Mouse (Mus musculus) forebrain, embryonic 15.5 days (tissue): ENCODE measurements at regions not wholly inside any gene's neighbourhood (a gene's known extent, or its start where the extent isn't known, plus 50 kb on each side); places are given as distances from the start of the nearest gene placed in this dataset.

ENCODE experiments used
- ATAC-seq: fragments of 200-750 bp; cut with Nextera tagmentation; replicated peaks from 2 replicates; pipeline ENCODE4 v1.8.0; 2017; ENCODE audit warnings: mild to moderate bottlenecking, moderate TSS enrichment, moderate library complexity
- H3K27ac ChIP-seq: fragments of 300-500 bp; sonication (generic); replicated peaks from 2 replicates; pipeline ENCODE4 v1.5.1; 2015; ENCODE audit warnings: mild to moderate bottlenecking, inconsistent platforms
- H3K27me3 ChIP-seq: fragments of 300-500 bp; sonication (generic); 2 replicates; pipeline ENCODE4 v1.6.1; 2015; ENCODE audit warnings: inconsistent platforms
- H3K36me3 ChIP-seq: fragments of 300-500 bp; sonication (generic); 2 replicates; pipeline ENCODE4 v1.6.1; 2015; ENCODE audit warnings: mild to moderate bottlenecking, inconsistent platforms
- H3K4me1 ChIP-seq: fragments of 300-500 bp; sonication (generic); 2 replicates; pipeline ENCODE4 v1.6.1; 2015; ENCODE audit warnings: inconsistent platforms
- H3K4me2 ChIP-seq: fragments of 300-500 bp; sonication (generic); replicated peaks from 2 replicates; pipeline ENCODE4 v1.6.1; 2015; ENCODE audit warnings: mild to moderate bottlenecking, inconsistent platforms
- H3K4me3 ChIP-seq: fragments of 300-500 bp; sonication (generic); 2 replicates; pipeline ENCODE4 v1.5.1; 2015; ENCODE audit warnings: mild to moderate bottlenecking, inconsistent platforms
- H3K9ac ChIP-seq: fragments of 300-500 bp; sonication (generic); replicated peaks from 2 replicates; pipeline ENCODE4 v1.6.1; 2015; ENCODE audit warnings: mild to moderate bottlenecking, inconsistent platforms
- H3K9me3 ChIP-seq: fragments of 300-500 bp; sonication (generic); 2 replicates; pipeline ENCODE4 v1.6.1; 2016; ENCODE audit warnings: inconsistent platforms
- WGBS: fragments of 180-500 bp; shearing (Covaris S2); methylation state at CpG from one replicate; pipeline ENCODE4 v1.1.7; 2015; ENCODE audit warnings: mixed read lengths; 5-methylcytosine and 5-hydroxymethylcytosine counted together

DNA sequence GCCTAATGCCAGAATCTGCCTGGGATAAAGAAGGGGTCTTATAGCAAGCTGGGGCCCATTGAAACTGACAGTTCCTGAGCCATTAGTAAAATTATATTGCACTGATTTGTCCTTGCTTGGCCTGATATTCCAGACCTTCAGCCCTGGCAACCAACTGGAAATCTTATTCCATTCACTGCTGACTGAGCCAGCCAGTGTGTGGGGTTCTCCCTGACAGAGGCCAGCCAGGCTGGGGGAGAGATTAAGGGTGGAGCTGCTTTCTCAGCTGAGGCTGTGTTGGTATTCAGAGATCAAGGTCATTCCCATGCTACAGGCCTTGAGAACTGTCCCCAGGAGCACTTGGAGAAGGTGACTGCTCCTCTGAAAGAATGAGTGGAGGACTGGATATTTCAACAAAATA lies 226.9 kb downstream of the Ar start:
- Histone ChIP-seq H3K9me3 (no peaks in the 10 kb centered on the region), H3K36me3 (no peaks in the 10 kb centered on the region), H3K4me2 (no peak overlapping the region), H3K27ac (no peak overlapping the region), H3K27me3 (no peaks in the 10 kb centered on the region), H3K4me3 (no peak overlapping the region), H3K4me1 (no peaks in the 10 kb centered on the region), H3K9ac (no peak overlapping the region)
- ATAC-seq: no peak

DNA sequence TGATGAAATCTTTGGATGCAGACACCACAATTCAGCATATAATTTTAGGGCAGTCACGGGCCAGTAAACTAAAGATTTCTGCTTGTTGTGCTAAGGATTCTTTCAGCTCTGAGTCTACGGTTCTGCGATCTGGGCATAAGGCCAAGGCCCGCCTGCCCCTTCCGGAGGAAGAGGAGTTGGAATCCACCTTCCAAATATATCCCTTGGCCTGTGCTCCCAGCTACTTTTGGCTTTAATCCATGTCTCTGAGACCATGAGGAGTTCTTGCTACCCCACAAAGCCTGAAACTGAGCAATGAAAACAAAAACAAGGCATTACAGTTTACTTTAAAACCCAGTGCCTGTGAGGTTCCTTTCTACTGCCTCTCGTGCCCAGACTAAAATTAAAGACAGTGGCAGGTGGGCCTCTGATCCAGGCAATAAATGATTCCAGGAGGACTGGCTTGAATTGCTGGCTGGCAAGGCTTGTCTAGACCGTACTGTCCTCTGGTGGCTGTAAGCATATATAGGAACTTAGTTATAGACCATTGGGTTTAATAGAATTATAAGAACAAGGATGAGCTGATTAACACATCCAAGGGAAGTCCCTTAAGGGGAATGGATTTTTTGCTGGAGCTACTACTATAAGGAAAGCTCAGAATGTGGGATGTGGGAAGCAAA lies 231.8 kb downstream of the Ar start:
- no peak for ATAC-seq
- WGBS: 49% methylated on average over 7 of the region's 7 CpGs

DNA sequence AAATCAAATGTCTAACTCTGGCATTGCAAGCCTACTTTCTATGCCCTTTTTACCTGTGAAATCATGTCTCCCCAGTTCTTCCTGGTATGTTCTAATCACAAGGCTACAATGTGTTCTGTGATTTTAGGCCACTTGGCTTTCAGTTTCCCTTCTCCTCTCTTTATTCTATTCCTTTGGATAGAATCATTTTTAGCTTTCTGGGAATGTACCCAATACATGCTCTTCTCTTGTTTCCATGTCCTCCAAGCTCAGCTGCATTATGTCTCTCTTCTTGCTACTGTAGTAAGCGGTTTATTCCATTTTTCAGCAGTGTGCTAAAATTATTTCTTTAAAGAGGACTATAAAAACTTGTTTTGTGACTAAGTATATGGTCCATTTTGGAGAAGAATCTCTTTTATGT lies 235.4 kb downstream of the Ar start:
- no peaks in the 10 kb centered on the region for H3K4me1 ChIP-seq
- no peak for ATAC-seq
- WGBS: 72% methylated on average over 1 of the region's 1 CpGs

More for the DNA sequence above, 231.8 kb downstream of the Ar start:
- Histone ChIP-seq H3K27ac (no peak overlapping the region), H3K9me3 (no peaks in the 10 kb centered on the region), H3K36me3 (no peaks in the 10 kb centered on the region), H3K4me2 (no peak overlapping the region), H3K27me3 (no peaks in the 10 kb centered on the region), H3K4me1 (no peaks in the 10 kb centered on the region), H3K9ac (no peak overlapping the region), H3K4me3 (no peak overlapping the region)

DNA sequence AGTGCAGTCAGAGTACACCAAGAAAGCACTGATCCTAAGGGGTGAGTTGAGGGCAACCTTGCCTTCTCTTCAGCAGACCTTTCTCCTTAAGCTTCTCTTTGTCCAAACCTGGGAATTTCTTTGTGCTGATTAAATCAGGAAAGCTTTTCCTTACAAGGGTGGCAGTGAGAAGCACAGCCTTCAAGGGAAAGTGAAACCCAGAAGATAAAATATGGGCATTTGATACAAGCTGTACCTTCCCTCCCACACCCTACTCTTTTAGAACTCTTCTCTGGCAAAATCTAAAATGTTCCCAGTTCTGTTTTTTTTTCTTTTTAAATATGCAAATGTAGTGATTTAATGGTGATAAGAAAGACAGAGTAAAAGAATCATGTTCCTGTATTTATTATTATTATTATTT lies 243.8 kb downstream of the Ar start:
- H3K9me3 ChIP-seq: no peaks in the 10 kb centered on the region
- no peaks in the 10 kb centered on the region for H3K4me1 ChIP-seq
- H3K27ac ChIP-seq: no peak overlapping the region
- ATAC-seq: no peak
- H3K36me3 ChIP-seq: no peaks in the 10 kb centered on the region
- no peak overlapping the region for H3K4me2 ChIP-seq
- H3K27me3 ChIP-seq: no peaks in the 10 kb centered on the region
- no peak overlapping the region for H3K4me3 ChIP-seq
- H3K9ac ChIP-seq: no peak overlapping the region

More for the DNA sequence above, 235.4 kb downstream of the Ar start:
- H3K27ac ChIP-seq: no peak overlapping the region
- H3K4me3 ChIP-seq: no peak overlapping the region
- no peaks in the 10 kb centered on the region for H3K9me3 ChIP-seq
- H3K27me3 ChIP-seq: no peaks in the 10 kb centered on the region
- H3K9ac ChIP-seq: no peak overlapping the region
- H3K36me3 ChIP-seq: no peaks in the 10 kb centered on the region
- H3K4me2 ChIP-seq: no peak overlapping the region

DNA sequence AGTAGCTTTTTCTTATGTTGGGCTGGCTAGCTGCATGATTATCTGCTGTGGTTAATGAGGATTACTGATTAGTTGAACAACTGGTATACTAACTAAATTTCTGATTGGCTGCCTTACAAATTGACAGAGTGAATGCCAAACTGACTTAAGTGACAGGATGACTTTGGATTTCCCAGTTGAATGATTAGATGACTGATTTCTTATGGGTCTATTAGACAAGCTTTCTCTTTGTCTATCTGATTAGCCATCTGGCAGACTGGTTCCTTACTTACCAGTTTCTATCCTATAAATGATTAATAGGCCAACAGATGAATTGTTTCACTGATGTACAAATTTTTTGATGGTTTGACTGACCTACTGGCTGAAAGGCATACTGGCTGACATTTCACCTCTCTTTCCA lies 260.5 kb downstream of the Ar start:
- Histone ChIP-seq H3K4me2 (no peak overlapping the region), H3K4me1 (no peaks in the 10 kb centered on the region), H3K9me3 (no peaks in the 10 kb centered on the region), H3K9ac (no peak overlapping the region), H3K36me3 (no peaks in the 10 kb centered on the region), H3K27me3 (no peaks in the 10 kb centered on the region), H3K27ac (no peak overlapping the region), H3K4me3 (no peak overlapping the region)
- no peak for ATAC-seq

DNA sequence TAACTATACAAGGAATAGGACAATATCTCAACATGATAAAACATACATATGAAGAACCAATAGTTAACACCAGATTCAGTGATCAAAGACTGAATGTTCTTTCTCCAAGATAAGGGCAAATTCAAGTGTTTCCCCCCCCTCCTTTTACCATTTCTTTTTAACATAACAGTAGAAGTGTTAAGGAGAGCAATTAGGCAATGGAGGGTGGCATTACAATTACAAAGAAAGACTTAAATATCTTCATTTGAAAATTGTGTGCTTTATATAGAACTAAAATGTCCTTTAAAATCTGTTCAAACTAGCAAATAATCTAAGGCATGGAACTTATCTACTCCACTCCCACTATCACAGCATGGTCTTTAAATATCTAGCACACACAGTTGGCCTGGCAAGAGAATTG lies 270.9 kb downstream of the Ar start:
- H3K9me3 ChIP-seq: no peaks in the 10 kb centered on the region
- ATAC-seq: no peak
- no peaks in the 10 kb centered on the region for H3K36me3 ChIP-seq
- no peak overlapping the region for H3K27ac ChIP-seq
- H3K27me3 ChIP-seq: no peaks in the 10 kb centered on the region
- H3K4me2 ChIP-seq: no peak overlapping the region
- H3K4me1 ChIP-seq: no peaks in the 10 kb centered on the region
- no peak overlapping the region for H3K9ac ChIP-seq
- H3K4me3 ChIP-seq: no peak overlapping the region

DNA sequence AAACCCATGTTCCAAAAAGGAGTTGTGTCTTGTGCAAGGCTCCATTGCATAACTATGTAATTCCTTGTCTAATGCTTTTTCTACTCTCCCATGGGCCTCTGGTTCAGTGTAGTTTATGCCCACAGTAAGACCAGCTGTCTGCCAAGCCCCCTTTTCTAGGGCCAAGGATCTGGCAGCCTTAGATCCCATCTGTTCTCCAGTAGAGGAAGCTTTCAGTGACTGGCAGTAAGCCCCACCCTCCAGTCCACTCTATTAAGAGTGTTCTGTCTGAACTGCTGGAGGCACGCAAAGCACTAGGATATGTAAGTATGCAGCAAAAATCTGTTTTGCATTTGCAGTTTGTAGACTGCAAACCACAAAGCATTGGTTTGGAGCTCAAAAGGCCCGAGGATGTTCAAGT lies 303.5 kb downstream of the Ar start:
- Histone ChIP-seq H3K4me2 (no peak overlapping the region), H3K36me3 (no peaks in the 10 kb centered on the region), H3K9me3 (no peaks in the 10 kb centered on the region), H3K27ac (no peak overlapping the region), H3K4me3 (no peak overlapping the region), H3K4me1 (no peaks in the 10 kb centered on the region), H3K27me3 (no peaks in the 10 kb centered on the region), H3K9ac (no peak overlapping the region)
- ATAC-seq: peak; percentile 53; the same call in 1 of the 2 replicates
- 64% methylated on average over 2 of the region's 2 CpGs for WGBS

DNA sequence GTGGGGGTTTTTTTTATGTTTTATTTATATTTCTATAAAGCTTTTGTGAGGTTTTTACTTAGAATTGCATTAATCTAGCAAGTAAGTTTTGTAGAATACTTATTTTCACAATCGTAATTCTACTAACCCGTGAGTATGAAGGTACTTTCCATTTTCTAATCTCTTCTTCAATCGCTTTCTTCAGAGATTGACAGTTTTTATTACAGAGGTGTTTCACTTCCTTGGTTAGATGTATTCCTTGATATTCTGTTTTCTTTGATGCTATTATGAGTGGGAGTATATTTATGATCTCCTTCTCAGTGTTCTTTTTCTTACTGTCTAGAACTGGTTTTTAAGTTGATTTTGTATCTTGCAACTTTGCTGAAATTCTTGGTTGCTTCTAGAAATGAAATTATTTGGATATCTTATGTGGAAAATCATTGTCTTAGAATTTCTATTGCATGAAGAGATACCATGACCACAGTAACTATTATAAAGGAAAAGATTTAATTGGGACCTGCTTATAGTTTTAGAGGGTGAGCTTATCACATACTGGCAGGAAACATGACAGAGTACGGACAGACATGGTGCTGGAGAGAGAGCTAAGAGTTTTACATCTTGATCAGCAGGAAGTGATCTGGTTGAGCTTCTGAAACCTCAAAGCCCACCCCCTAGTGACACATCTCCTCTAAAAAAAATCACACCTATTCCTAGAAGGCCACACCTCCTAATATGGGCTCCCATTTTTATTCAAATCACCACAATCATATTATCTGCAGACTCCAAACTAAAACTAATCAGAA lies 328.1 kb downstream of the Ar start:
- 89% methylated on average over 4 of the region's 4 CpGs for whole genome bisulfite sequencing
- ATAC-seq: no peak
- no peak overlapping the region for H3K4me2 ChIP-seq
- no peaks in the 10 kb centered on the region for H3K27me3 ChIP-seq
- H3K4me1 ChIP-seq: no peaks in the 10 kb centered on the region
- no peak overlapping the region for H3K9ac ChIP-seq
- no peak overlapping the region for H3K4me3 ChIP-seq
- no peaks in the 10 kb centered on the region for H3K9me3 ChIP-seq
- no peak overlapping the region for H3K27ac ChIP-seq
- H3K36me3 ChIP-seq: no peaks in the 10 kb centered on the region
